Mouse (Mus musculus) cerebellum, adult 9-10 months (tissue): ENCODE measurements around the gene Zfp142.

Source experiments
- DNase-seq: peaks from one replicate; pipeline ENCODE4 v3.0.0; 2022

Gene Zfp142

DNA sequence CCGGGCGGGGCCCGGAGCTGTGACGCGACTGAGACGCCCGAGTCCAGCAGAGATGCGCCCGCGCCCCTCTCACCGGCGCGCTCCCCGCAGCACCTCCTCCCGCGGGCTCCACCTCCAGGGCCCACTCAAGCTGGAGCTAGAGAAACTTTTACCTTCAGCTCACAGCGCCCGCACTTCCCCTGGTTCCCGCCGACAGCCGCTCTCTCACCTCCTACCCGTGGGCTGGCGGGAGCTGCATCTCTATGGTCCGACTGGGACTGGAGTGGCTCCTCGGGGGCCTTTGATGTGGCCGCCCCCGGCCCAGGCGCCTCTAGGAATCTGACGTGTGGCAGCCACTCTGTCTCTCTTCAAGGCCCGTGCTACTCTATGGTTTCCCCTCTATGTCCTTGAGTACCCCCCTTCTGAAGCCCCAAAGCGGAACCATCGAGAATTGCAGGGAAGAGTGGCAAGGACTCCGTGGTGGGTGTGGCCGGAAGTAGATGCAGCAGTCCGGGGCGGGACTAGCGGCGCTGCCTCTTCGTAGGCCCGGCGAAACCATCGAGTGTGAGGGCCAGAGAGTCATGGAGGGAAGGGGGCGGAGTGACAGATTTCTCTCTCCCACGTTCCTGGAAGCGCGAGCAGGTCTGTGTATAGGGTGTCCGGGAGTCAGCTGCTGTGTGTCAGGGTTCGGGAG, at the start of gene Zfp142, which contains the start of gene Bcs1l:
Zfp142 (minus strand) TSS at position 474 of the 673 bp plus-strand sequence.
Bcs1l (plus strand) TSS at position 517 of the 673 bp plus-strand sequence.
- DNase-seq = peak; percentile 100

DNA sequence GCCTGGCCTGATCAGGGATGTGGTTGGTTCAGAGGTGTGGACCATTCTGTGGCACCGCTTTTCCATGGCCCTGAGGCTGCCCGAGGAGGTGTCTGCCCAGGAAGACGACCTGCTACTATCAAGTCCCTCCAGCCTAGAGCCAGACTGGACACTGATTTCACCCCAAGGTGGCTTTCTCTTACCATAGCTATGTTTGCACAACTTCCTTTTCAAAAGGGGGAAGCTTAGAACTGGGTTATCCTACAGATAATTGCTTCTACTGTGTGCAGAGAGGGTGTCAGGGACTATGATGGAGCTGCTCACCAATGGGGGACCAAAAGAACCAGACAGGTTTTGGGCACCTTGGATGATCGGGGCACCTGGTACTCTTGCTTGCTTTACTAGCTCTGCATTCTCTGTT, 44.7 kb upstream of the Zfp142 start:
- no peak for DNase-seq

DNA sequence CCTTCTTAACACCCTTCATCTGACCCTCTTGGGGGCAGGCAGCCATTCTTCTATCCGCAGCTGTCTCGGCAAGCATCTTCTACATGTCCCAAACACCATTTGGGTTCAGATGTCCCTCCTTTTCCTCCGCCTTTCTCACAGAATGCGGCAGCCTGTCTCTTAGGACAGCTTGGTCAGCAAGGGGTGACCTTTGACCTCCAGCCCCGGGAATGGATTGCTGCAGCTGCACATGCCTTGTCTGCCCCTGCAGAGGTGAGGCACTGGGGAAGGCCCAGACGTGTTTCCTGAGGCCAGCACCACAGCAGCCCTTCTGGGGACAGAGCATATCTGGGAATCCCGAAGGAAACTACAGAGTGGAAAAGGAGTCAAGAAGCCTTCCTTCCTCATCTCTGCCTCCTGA, 40.0 kb upstream of the Zfp142 start:
- no peak for DNase-seq

DNA sequence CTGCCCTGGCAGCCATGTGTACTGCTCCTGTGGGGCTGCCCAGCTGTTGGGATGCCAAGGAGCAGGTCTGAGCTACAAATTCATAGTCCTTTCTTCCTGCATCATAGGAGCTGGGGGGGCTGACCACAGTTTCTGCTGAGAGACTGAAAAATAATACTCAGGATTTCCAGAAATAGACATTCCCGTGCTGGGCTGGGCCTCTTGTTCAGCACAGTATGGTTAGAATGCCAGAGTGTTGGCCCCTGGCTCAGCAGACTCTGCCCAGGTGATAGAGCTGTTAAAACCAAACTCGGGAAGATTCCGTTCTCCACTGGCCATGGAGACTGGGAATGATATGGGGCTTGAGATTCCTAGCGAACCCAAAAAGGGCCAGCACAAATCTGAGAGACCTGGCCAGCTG, 38.0 kb upstream of the Zfp142 start:
- no peak for DNase-seq

DNA sequence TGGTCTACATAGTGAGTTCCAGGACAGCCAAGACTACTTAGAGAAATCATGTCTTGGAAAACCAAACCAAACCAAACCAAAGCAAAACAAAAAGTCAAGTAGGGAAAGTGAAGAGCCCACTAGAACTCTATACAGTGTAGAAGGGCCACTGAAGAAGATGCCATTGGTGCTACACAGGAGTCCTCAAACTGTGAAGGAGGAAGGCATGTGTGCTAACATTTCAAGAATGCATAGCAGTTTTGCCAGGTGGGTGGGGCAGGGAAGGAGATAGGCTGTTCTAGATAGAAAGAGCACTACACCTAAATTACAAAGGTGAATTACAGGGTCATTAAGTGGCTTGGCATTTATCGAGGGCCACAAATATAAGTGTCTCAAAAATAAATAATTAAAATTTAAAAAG, 36.1 kb upstream of the Zfp142 start:
- no peak for DNase-seq

DNA sequence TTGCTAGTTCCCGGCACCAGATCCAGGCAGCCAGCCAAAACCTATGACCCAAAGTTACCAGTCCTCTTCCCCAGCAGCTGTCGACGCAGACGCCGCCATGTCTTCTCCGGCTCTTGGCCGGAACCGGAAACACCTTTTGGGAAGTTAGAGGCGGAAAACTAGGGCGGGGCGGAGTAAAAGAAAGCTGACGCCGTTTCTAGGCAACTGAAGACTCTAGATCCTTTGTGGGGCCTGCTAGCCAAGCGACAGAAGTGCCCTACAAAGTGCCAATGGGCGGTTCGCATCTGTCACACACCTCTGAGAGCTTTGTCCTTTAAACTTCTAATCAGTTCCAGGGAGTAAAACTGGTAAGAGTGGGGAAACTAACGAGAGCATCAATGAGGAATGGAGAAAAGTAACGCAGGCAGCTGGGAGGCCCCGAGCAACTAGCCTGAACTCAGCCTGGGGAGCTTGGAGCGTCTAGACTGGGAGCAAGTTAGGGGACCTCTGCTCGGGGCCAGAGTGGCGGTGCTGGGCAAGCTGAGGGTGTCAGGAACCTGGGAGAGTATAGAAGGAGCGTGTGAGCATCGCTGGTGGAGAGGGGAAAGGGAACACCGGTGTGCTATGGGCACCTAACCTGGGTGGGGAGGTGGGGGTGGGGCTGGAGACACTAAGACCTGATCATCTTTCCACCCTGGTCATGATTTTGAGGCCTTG, 13.4 kb upstream of the Zfp142 start, which contains the start of the genes Rnf25 and Stk36:
Rnf25 (minus strand) TSS at position 131 of the 696 bp plus-strand sequence.
Stk36 (plus strand) TSS at position 179 of the 696 bp plus-strand sequence.
- peak; percentile 82 for DNase-seq

DNA sequence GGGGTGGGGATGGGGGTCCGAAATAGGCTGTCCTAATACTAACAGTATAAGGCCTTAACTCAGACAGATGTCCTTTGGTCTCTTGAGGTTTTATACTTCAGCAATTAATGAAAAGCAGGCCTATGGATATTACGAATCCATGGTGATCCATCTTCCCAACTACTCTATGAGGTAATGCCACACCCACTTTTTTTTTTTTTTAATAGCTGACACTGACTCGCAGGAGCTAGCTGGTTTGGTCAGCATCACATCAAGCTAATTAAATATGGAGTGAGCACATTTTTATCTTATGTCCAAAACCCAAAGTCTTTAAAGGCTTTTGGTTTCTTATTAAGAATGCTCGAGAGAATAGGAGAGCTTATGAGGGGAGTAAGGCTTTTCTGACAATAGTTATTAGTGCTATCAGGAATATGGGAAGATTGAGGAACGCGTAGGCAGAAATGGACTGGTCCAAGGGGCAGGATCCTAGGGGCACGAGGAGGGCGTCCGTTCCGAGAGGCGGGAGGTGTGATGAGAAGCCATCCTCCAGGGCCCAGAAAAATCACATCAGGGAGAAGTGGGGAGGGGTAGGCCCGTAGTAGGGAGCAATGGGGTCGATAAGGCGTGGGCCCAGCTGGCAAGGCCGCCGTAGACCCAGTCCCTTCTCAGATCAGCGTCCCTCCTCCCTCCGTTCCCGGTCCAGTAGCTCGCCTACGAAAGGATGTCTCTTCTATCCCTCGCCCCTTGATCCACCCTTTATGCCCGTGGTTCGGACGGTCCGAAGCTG, 12.6 kb upstream of the Zfp142 start:
- DNase-seq = no peak

DNA sequence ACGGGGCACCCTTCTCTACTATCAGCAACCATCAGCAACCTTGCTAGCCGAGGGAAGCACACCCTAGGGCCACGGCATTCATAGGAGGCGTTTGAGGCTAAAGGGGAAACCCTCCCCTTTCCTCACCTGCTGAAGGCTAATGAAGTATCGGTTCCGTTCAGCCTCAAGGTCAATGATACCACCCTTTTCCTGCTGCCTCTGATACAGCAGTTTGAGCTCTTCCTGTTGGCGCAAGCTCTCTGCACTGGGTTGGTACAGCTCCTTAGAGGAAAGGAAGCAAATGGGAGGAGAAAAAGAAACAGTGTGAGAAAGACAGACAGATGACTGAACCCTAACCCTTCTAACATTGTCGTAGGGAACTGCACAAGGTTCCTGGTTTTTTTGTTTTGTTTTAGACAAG, 6.4 kb upstream of the Zfp142 start:
- no peak for DNase-seq

DNA sequence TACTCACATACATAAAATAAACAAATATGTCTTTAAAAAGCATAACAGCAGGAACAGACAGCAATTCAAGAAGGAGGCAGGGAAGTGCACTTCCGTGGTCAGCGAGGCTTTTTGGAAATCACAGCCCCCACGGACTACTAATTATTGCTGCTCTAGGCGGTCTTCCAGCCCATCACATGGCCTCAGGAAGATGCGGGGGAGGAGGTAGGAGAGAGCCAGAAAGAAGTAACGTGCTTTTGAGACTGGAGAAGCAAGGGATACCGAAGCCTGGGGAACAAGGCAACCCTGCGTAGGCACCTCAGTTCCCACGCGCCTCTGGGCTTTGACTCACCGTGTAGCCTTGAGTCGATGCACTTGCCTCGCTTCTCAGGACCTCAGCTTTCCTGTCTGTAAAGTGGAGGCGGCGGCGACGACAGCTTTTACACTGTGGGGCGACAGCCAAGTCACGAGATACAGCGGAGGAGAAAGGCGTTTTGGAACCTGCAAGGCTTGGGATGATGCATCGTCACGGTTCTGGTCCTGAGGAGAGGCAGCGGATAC, 743 bp downstream of the Zfp142 start:
- DNase-seq = no peak

DNA sequence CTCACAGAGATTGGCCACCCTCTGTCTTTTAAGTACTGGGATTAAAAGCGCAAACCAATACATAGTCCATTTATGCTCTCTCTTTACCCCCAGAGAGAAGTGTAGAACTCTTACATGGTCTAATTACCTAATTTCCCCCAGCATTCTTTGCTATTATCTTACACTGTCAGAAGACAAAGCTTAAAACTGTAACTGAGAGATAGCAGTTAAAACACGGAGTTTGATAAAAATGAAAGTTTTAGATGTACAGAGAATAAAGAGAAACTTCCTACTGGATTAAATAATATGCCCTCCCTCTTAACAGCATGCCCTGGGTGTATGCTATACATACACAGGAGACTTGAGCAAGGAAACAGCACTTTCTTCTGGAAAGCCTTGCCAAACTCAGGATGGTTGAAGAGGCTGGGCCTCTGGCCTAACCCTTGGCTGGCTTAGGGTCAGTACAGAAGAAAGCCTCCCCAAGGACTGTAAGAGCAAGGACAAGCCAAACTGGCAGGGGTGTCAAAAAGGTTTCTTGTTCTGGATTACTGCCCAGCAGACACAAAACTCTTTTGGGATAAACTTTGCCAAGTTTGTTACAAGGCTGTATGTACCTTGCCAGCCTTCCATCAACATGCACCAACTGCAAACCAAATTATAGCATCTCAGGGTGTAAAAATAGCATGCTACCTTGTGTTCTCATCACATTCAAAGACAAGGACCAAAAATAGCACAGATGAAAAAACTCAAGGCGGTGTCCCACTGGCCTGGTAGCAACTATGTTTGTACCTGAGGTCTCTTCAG, 3.2 kb downstream of the Zfp142 start:
- DNase-seq = no peak

DNA sequence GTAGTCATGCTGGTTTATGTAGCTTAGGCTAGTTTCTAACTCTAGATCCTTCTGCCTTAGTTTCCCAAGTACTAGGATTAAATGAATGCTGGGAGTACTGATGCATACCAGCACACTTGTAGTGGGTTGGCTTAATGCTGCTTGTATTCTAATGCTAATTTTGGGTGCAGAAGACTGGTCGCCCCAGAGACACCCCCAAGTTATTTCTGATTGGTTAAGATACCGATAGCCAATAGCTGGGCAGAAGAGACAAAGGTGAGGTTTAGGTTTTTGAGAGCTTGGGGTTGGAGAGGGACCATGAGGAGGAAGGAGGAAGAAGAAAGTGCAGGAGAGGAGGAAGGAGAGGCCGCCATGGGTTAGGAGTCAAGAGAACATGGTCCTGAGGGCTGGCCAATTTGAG, 5.4 kb downstream of the Zfp142 start:
- DNase-seq = no peak

DNA sequence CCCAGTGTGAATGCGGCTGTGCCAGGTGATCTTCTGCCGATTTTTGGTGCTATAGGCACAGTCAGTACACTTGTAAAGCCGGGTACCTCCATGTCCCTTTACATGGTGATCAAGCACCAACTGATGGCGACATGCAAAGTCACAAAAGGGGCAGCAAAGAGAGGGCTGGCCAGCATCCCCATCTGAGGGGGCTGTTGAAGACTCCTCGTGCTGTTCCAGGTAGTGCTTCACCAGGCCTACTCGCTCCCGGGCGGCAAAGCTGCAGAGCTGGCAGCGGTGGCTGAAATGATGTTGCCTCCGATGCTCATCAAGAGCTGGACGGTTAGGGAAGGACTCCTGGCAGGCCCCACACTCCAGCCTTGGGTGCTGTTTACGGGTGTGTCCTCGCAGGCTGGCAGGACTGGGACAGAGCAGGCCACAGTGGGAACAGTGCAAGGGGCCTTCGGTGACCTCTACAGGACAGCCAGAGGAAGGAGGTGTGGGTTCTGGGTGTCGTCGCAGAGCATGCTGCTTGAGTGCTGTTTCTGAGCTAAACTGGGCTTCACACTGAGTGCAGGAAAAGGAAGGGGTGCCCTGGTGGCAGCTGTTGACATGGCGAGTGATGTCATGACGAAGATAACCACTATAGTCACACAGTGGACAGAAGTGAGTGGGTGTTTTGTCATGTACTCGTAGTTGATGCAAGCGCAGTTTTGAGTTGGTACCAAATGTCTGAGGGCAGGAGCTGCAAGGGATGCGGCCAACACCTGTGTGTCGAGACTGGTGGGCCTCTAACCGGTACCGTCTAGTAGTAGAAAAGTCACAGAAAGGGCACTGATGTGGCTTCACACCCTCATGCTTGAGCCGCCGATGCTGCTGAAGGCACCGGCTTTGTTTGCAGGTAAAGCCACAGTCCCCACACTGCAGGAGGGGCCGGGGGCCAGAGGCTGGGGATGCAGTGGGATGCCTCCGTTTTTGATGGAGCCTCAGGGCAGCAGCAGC, 18.0 kb downstream of the Zfp142 start:
- DNase-seq = no peak

DNA sequence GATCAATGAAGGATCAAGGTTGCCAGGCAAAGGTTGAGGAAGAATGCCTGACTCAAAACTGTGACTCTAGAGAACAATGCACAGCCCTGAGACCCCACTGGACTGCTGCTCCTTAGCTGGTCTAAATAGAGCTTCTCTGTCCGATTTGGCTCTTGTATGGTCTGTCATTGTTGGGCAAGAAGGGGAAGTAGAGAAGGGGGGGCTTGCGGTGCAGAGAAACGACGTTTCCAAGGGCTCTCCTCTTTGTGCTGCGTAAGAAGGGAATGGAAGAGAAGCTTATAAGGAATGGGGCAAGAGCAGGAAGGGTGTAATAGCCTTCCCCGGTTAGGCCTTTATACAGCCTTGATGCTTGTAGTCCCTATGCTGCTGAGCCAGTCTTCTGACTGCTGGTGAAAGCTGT, 22.2 kb downstream of the Zfp142 start:
- DNase-seq = no peak

DNA sequence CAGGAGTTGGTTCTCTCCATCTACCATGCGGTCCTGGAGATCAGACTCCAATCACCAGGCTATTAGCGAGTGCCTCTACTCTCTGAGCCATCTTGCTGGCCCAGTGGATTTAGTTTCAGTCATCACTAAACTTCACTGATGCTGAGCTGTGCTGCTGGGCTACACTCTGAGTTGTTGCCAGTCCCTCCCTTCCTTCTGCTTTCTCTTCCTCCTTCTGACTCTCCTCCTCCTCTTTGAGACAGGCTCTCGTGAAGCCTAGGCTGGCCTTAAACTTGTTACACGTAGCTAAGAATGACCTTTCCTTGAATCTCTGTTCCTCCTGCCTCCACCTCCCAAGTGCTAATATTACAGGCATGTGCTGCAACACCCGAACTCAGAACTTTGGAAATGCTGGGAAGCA, 29.0 kb downstream of the Zfp142 start:
- DNase-seq = no peak

DNA sequence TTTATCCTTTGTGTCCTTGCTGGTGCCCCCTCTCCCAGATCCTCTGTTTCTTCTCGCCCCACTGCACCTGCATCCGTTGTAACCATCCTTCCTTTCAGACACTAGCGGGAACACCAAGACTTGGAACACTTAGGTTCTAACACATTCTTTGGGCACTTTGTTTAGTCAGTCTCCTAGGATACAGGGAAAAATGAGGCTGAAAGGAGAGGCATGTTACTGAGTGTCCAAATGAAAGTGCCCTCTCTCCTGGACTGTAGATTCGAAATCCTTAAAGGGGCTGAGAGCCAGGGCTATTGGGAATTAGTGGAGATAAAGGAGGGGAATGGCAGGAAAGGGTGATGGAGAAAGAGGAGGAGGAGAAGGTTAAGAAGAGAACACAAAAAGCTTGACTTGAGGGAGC, 43.9 kb downstream of the Zfp142 start, which contains the start of gene Usp37:
Usp37 (minus strand) TSS at position 101 of the 400 bp plus-strand sequence.
- no peak for DNase-seq

DNA sequence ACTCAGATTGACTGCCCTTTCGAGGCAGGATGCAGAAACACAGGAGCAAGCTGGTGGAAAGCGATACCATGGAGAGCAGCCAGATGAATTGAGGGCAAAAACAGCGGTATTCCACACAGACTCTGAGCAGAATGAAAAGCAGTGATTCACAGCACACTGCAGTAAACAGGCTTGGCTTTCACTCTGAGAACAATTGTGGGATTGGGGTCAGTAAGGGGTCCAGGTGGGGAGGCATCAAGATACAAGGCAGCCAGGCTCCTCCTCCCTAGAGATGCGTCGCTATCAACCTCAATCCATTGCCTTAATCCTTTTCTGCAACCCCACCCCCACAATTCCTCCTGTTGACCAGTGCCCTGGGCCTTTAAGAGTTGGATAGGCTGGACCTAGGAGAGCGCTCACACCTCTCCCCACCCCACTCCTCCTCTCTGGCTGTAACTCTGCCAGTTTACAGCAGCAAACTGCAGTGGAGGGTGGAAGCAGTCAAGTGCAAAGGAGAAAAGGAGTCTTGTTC, 45.5 kb downstream of the Zfp142 start, which contains the start of gene Plcd4:
Plcd4 (plus strand) TSS at position 438 of the 511 bp plus-strand sequence.
- DNase-seq = peak; percentile 81

DNA sequence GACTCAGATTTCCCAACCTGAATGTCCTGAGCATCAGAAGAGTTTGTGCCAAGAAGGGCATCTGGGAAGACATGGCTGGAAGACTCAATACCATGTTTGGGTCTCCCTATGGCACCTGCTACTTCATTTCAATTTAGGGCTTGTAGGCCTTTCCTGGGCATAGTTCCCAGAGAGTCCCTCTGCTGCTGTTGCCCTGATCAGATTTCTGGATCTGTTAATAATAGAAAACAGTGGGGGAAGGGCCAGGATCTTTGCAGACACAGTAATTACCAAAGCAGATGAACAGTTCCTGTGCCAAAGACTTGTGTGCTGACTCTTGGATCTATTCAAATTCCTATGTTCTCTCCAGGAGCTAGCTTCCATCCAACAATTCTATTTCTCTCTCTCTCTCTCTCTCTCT, 49.4 kb downstream of the Zfp142 start:
- DNase-seq = peak; percentile 48

DNA sequence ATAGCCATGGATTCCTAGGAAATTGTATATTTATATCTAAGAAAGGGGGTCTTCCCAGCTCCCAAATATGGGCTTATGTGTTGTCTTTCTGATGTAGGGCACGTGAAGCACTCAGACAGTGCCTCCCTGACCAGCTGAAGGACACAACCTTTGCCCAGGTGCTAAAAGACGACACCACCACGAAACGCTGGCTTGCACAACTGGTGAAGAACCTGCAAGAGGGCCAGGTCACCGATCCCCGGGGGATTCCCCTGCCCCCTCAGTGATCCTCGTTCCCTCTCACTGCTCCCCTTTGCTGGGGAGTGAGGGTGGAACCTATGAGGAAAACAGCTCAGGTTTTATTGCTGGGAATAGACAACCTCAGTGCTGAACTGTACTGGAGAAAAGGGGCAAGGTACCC, 59.5 kb downstream of the Zfp142 start:
- DNase-seq = no peak

DNA sequence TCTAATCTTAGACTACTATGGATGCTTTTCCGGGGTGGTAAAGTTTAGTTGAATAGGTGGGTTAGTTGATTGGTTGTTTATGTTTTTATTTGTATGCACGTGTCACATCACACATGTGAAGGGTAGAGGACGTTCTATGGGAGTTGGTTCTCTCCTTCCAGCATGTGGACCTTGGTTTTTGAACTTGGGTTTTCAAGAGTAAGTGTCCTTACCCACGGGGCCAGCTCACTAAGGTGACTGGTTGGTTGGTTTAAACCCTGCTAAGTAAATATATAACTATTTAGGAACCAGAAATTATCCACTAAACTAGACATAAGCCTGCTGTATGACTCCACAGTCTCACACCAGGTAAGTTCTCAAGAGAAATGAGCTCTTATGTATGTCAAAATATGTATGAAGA, 63.3 kb downstream of the Zfp142 start:
- DNase-seq = no peak

DNA sequence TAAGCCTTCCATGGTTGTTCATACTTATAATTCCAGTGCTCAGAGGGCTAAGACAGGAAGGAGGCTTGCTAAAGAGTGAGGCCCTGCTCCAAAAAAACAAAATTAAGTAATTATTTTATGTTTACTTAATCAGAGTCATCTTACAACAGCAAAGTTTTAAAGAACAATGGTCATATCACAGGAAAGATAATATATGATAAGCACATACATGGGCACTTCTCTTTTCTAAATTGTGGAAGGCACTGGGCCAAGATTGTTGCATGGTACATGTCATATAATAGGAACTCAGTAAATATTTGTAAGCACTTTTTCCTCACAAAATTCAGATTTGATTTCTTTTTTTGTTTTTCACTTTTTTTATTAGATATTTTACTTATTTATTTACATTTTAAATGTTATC, 68.2 kb downstream of the Zfp142 start:
- no peak for DNase-seq
